Mouse (Mus musculus): Measurements from ENCODE around the gene Saal1. TPM values are rescaled to one million over a fixed set of nuclear protein-coding genes. Genes with fewer than 3 reads are reported as not detected.

Gene Saal1
- polyA plus RNA-seq, 1 experiment from 2014 or later: 25.4 TPM

DNA sequence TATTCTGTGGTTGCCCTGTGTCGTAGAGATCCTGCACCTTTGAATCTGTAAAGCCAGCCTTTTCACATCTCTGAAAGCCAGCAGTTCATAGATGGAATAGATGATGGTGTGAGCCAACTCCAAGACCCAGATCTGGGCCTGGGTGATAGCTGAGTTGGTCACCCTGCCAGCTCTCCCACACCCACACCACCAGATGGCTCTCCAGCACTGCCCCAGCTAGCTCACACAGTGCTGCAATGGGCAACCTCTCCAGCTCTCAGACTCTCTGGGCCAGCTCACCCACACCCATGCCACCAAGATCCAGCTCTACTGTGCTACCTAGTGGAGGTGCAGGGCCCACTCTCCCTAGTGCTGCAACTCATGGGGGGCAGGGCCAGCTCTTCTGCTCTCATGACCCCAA lies 67.3 kb downstream of the Saal1 start:
- no peak for ATAC-seq

DNA sequence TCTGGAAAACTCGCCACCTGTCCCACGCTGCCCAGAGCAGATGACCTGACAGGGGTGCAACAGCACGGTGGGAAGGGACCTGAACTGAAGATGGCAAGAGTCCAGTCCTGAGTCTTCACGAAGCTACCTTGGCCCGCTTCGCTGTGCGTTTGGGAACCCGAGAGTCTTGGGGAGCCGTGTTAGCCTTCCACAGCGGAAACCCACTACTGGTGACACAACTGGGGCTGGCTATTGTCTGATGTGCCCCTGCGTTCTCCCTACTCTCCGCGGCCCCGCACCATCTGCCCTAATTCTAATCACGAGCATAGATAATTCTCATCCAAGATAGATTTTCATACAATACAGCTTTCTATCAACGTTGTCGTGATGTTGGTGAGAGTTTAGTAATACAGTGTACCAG lies 70.4 kb downstream of the Saal1 start:
- WGBS: 14% methylated on average over 17 of the region's 17 CpGs
- peaks cover 4% of the 10 kb centered on the region; the same call in 1 of the 2 replicates for H3K27me3 ChIP-seq (replicated peaks; ENCODE audit: control insufficient read depth, insufficient read depth, low read length)
- peaks cover 12% of the 10 kb centered on the region for H3K4me1 ChIP-seq (ENCODE audit: control insufficient read depth, insufficient read depth, low read length)
- peak overlapping the region; percentile 96 for H3K4me2 ChIP-seq (ENCODE audit: low read depth, low read length)
- no peak for ATAC-seq
- peak overlapping the region; percentile 83 for H3K4me3 ChIP-seq (ENCODE audit: low read length)
- H3K27ac ChIP-seq (ENCODE audit: low read length): no peak overlapping the region
- H3K9ac ChIP-seq (ENCODE audit: low read depth, low read length): peak overlapping the region; percentile 84
- no peaks in the 10 kb centered on the region for H3K9me3 ChIP-seq (ENCODE audit: control insufficient read depth, low read length)
- no peaks in the 10 kb centered on the region for H3K36me3 ChIP-seq (ENCODE audit: control insufficient read depth, insufficient read depth, low read length)

More for the DNA sequence above, 67.3 kb downstream of the Saal1 start:
- whole genome bisulfite sequencing: 88% methylated on average over 1 of the region's 1 CpGs
- no peak overlapping the region for H3K9ac ChIP-seq (ENCODE audit: low read depth, low read length)
- peaks cover 4% of the 10 kb centered on the region; the same call in 1 of the 2 replicates for H3K27me3 ChIP-seq (replicated peaks; ENCODE audit: control insufficient read depth, insufficient read depth, low read length)
- H3K9me3 ChIP-seq (ENCODE audit: control insufficient read depth, low read length): no peaks in the 10 kb centered on the region
- H3K4me2 ChIP-seq (ENCODE audit: low read depth, low read length): no peak overlapping the region
- H3K36me3 ChIP-seq (ENCODE audit: control insufficient read depth, insufficient read depth, low read length): no peaks in the 10 kb centered on the region
- peaks cover 12% of the 10 kb centered on the region; the same call in 1 of the 2 replicates for H3K4me1 ChIP-seq (ENCODE audit: control insufficient read depth, insufficient read depth, low read length)
- no peak overlapping the region for H3K27ac ChIP-seq (ENCODE audit: low read length)
- H3K4me3 ChIP-seq (ENCODE audit: low read length): no peak overlapping the region

DNA sequence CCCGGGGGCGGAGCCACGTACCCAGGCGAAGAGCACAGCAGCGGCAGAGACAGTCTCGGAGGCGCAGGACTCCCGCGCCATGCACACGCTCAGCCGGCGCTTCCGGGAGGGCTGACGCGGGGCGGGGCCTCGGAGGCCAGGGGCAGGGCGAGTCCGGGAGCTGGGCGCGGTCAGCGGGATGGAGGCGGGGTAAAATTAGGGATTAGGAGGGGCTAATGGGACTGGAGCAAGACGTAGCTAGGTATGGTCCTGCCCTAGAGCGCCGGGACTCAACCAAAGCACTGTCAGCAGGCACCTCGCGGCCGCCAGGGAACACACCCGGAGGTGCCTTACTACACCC lies 70.8 kb downstream of the Saal1 start, which contains the start of gene Sergef:
Gene Sergef (minus strand): TSS at position 116 of the 340 bp plus-strand sequence.
- no peaks in the 10 kb centered on the region for H3K9me3 ChIP-seq (ENCODE audit: control insufficient read depth, low read length)
- under 1% methylated on average over 30 of the region's 30 CpGs for WGBS
- peak within 1 kb of the TSS; percentile 96 for H3K4me2 ChIP-seq (ENCODE audit: low read depth, low read length)
- H3K4me1 ChIP-seq (ENCODE audit: control insufficient read depth, insufficient read depth, low read length): peaks cover 12% of the 10 kb centered on the region
- peak within 1 kb of the TSS; percentile 27; the same call in 1 of the 2 replicates for H3K27ac ChIP-seq (ENCODE audit: low read length)
- H3K36me3 ChIP-seq (ENCODE audit: control insufficient read depth, insufficient read depth, low read length): no peaks in the 10 kb centered on the region
- peak within 1 kb of the TSS; percentile 84 for H3K9ac ChIP-seq (ENCODE audit: low read depth, low read length)
- ATAC-seq: peak; percentile 98
- H3K4me3 ChIP-seq (ENCODE audit: low read length): peak within 1 kb of the TSS; percentile 83
- peaks cover 4% of the 10 kb centered on the region; the same call in 1 of the 2 replicates for H3K27me3 ChIP-seq (replicated peaks; ENCODE audit: control insufficient read depth, insufficient read depth, low read length)

DNA sequence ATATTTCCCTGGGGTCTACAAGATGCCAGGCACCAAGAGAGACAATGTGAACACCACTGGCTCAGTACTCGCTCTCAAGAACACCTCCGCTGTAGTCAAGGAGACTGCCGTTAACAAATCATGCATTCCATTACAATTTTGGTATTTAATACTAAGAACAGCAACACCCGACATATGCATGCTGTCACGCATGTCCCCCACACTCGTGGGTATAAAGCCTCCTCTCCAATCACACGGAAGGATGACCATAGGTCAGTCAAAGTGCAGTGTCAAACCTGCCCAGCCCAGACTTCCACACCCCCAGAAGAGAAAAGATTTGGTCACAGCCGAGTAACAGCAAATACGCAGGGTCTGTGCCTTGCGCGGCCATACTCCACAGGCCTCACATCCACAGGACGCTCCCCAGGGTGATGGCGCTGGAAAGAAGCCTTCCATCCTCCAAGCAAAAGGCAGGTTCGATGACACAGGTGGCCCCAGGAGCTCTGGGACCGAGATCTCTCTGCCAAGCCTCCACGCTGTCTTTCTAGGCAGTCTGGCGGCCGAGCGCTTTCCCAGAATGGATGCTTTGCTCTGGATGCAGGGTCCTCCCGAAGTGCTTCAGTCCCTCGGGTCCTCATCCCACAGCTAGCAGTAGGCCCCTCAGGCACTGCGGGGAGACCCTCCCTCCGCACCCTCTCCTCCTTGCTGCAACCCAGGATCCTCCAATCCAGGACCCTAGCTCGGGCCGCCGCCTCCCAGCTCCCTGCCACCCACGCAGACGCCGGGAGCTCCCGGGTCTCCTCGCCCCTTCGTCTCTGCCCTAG lies 71.4 kb downstream of the Saal1 start:
- peak overlapping the region; percentile 83 for H3K4me3 ChIP-seq (ENCODE audit: low read length)
- peaks cover 4% of the 10 kb centered on the region; the same call in 1 of the 2 replicates for H3K27me3 ChIP-seq (replicated peaks; ENCODE audit: control insufficient read depth, insufficient read depth, low read length)
- peak overlapping the region; percentile 96 for H3K4me2 ChIP-seq (ENCODE audit: low read depth, low read length)
- WGBS: 9% methylated on average over 32 of the region's 32 CpGs
- peak overlapping the region; percentile 84 for H3K9ac ChIP-seq (ENCODE audit: low read depth, low read length)
- no peaks in the 10 kb centered on the region for H3K9me3 ChIP-seq (ENCODE audit: control insufficient read depth, low read length)
- H3K36me3 ChIP-seq (ENCODE audit: control insufficient read depth, insufficient read depth, low read length): no peaks in the 10 kb centered on the region
- H3K27ac ChIP-seq (ENCODE audit: low read length): peak overlapping the region; percentile 27; the same call in 1 of the 2 replicates
- H3K4me1 ChIP-seq (ENCODE audit: control insufficient read depth, insufficient read depth, low read length): peaks cover 12% of the 10 kb centered on the region
- ATAC-seq: no peak; the same call in none of the 2 replicates

Other genes starting within 250 kb of the Saal1 start
- gene Sergef, start 70.9 kb downstream of the Saal1 start, polyA plus RNA-seq (2015; fragmentation: Nextera tagmentation; extraction: Ambion mirVana): 14.6 and 14.7 TPM in 2 replicates
- gene Tph1, start 38.1 kb downstream of the Saal1 start, polyA plus RNA-seq (2015; fragmentation: Nextera tagmentation; extraction: Ambion mirVana): 2.4 and 2.6 TPM in 2 replicates
- gene Saa3, start 5.0 kb upstream of the Saal1 start, polyA plus RNA-seq (2015; fragmentation: Nextera tagmentation; extraction: Ambion mirVana): 1.0 and 1.4 TPM in 2 replicates
- gene Saa4, start 21.9 kb upstream of the Saal1 start, polyA plus RNA-seq (2015; fragmentation: Nextera tagmentation; extraction: Ambion mirVana): 0.32 TPM in 1 of 2 replicates, not detected in the other
- gene Saa1, start 32.3 kb upstream of the Saal1 start, polyA plus RNA-seq (2015; fragmentation: Nextera tagmentation; extraction: Ambion mirVana): 0.28 and 0.34 TPM in 2 replicates
- 0.18 TPM in 1 of 2 replicates, not detected in the other for gene Saa2, start 41.1 kb upstream of the Saal1 start, polyA plus RNA-seq (2015; fragmentation: Nextera tagmentation; extraction: Ambion mirVana)
- 27.2 and 31.2 TPM in 2 replicates for gene Hps5, start 85.4 kb upstream of the Saal1 start, polyA plus RNA-seq (2015; fragmentation: Nextera tagmentation; extraction: Ambion mirVana)
- 78.5 and 80.1 TPM in 2 replicates for gene Gtf2h1, start 85.4 kb upstream of the Saal1 start, polyA plus RNA-seq (2015; fragmentation: Nextera tagmentation; extraction: Ambion mirVana)
- 3,052 and 3,173 TPM in 2 replicates for gene Ldha, start 130.8 kb upstream of the Saal1 start, polyA plus RNA-seq (2015; fragmentation: Nextera tagmentation; extraction: Ambion mirVana)
- gene Ldhc, start 150.5 kb upstream of the Saal1 start, polyA plus RNA-seq (2015; fragmentation: Nextera tagmentation; extraction: Ambion mirVana): not detected in 2 replicates
- 115 and 128 TPM in 2 replicates for gene Tsg101, start 209.3 kb upstream of the Saal1 start, polyA plus RNA-seq (2015; fragmentation: Nextera tagmentation; extraction: Ambion mirVana)
- gene Uevld, start 247.8 kb upstream of the Saal1 start, polyA plus RNA-seq (2015; fragmentation: Nextera tagmentation; extraction: Ambion mirVana): 10.0 and 10.1 TPM in 2 replicates

All from intestine, embryonic 16.5 days (tissue).